Mouse (Mus musculus): Measurements from ENCODE around the gene Erbb2.
A peak's percentile ranks its signal among the peaks of the same experiment; 100 is the strongest.
"Not testable (repeated sequence)": the region's sequence is repeated elsewhere in the genome, so short reads cannot be mapped to it uniquely, and the experiment has no call there.

Gene Erbb2

DNA sequence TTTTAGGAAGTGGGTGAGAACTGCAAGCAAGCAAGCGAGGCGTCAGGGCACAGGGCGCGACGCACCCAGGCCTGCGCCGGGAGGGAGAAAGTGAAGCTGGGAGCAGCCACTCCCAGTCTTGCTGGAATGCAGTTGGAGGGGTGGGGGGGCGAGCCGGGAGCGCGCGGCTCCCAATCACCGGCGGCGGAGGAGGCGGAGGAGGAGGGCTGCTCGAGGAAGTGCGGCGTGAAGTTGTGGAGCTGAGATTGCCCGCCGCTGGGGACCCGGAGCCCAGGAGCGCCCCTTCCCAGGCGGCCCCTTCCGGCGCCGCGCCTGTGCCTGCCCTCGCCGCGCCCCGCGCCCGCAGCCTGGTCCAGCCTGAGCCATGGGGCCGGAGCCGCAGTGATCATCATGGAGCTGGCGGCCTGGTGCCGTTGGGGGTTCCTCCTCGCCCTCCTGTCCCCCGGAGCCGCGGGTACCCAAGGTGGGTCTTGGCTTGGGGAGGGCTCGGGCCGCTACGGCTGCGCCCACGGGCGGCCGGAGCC is at the start of gene Erbb2:
Gene Erbb2 (plus strand): TSS at position 198 of the 524 bp plus-strand sequence.
- DNase-seq (ENCODE audit: low read depth, low spot score): peak; percentile 66

DNA sequence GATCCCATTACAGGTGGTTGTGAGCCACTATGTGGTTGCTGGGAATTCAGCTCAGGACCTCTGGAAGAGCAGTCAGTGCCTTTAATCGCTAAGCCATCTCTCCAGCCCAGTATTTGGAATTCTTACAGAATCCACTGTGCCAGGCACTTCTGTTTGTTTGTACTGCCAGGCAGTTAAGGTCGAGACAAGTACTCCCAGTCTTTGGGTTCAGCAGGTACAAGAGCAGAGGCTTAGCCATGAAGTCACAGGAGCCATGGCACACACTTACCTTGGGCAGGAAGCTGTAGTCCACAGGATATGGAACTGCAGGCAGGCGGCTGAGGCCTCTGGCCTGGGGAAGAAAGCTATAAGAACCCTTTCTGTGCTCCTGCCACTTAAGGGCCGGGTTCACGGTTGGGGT is 48.5 kb upstream of the Erbb2 start:
- no peak for DNase-seq (ENCODE audit: low read depth, low spot score)

DNA sequence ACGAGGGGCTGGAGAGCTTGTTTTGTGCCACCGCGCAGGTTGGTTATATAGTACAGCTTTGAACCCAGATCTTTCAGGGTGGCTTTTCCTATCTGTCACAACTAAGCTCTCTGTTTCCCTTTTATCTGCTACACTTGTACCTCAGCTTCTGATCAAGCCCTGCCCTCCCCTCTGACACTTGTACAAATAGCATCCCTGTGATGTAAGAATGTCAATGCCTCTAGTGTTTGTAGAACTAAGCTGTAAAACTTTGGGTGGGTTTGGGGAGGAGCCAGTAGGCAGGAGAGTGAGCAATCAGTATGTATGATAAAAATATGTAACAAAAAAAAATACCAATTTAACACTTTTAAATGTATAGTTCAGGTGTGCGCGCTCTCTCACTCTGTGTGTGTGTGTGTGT is 47.9 kb upstream of the Erbb2 start:
- DNase-seq (ENCODE audit: low read depth, low spot score): no peak

DNA sequence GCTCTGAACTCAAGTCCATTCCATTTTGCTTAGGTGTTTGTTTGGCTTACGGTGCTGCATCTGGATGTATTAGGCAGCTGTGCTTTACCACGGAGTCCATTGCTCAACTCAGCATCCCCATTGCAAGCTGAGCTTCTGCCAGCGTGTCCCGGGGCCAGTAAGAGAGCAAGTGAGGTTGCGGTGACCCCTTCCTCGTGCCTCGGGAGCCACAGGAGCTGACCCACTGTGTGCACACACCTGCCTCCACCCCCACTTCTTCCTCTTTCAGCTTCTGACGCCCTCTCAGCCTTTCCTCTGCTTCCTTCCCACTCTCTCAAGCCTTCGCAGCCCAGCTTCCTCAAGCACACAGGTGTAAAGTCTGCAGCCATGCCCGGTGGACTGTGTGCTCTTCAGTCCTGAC is 46.0 kb upstream of the Erbb2 start:
- no peak for DNase-seq (ENCODE audit: low read depth, low spot score)

DNA sequence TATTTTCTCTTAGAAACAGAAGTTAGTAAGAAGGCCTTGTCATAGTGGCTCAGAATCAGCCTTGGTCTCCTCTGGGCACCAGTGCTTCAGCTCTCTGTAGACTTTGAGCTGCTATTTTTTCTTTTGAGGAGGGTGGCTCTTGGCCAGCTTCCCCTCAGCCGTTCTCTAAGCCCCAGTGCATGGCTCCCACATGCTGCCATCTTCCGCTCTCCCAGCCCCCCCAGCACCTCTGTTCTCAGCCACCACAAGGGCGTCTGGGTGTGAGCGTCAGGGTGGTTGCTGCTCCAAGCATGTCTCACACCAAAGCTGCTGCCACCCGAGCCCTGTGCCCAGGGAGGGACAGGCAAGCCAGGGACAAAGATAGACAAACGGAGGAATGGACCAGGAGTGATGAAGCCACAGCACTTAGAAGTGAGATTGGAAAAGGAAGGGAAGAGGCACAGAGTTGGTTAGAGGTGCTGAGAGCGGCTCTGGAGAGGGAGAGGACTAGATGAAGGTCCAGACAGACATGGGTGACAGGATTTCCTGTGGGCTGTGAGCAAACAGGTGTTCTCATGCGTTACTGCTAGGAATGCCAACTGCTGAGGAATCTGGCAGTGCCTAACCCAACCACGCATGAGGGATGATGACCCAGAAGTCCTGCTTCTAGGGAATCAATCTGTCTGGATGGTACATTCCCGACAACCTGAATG is 45.0 kb upstream of the Erbb2 start:
- DNase-seq (ENCODE audit: low read depth, low spot score): peak; percentile 78

DNA sequence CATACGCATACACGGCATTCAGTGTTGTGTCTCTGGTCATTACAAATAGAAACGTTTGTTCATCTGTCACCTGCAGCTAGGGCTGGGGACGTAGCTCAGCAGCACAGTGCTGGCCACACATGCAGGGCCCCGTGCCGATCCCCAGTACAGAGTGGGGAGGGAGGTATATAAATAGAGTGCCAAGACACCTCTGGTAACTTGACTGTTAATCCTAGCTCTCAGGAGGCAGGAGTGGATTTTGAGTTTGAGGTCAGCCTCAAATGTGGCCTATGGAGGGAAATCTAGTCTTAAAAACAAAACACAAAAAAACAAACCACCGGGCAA is 44.4 kb upstream of the Erbb2 start:
- no peak for DNase-seq (ENCODE audit: low read depth, low spot score)

DNA sequence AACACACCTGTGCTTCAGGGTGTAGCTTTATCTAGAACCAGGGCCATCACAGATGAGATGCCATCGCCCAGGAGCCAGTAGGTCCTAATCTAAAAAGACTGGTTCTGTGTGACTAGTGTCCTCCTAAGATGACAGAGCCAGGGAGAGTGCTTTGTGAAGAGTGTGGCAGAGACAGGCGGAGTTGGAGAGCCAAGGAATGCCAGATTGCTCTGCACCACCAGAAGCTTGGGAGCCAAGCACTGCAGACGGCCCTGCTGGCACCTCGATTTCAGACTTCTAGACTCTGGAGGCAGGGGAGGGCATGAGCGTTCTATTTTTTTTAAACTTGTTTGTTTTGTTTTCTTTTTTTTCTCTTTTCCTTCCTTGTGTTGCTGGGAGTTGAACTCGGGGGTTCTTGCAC is 42.9 kb upstream of the Erbb2 start:
- DNase-seq (ENCODE audit: low read depth, low spot score): peak; percentile 90

DNA sequence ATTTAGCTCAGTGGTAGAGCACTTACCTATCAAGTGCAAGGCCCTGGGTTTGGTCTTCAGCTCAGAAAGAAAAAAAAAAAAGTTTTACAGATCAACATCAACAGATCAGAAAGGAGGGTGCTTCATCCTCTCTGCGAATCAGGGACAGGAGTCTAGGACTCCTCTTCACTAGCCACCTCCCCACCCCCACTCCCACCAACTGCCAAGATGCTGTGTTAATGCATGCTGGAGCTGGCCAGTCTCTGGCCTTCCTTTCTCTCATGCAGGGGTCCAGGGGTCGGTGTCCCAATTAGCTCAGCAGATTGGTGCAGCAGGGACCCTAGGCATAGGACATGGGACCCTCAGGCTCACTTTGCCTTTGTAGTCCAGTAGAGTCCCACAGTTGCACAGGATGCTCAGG is 41.7 kb upstream of the Erbb2 start:
- DNase-seq (ENCODE audit: low read depth, low spot score): no peak

DNA sequence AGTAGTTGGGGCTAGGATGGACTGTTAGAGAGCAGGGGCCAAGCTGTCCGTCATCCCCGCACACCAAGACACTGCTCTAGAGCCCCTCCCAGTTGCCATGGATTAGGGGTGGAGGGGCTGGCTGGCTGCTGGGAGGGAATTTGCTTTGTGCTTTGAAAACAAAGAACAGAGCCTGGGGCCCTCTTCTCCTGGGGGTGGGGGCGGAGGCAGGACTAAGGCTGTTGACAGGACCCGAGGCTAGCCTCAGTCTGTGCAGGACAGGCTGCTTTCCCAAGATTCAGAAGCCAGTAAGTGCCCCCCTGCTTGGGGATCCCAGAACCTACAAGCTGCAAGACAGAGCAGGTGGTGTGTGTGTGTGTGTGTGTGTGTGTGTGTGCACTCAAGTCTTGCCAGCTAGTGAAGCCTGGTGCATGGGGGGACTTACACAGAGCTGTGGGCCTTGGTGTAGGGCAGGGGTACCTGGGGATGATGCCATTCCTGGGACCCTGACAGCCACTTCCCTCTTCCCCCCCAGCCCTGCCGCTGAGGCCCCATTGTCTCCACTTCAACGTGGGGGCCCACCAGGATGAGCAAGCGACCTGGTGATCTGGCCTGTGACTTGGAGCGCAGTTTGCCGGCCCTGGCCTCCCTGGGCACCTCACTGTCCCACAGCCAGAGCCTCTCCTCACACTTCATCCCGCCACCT is 40.6 kb upstream of the Erbb2 start:
- peak; percentile 52 for DNase-seq (ENCODE audit: low read depth, low spot score)

DNA sequence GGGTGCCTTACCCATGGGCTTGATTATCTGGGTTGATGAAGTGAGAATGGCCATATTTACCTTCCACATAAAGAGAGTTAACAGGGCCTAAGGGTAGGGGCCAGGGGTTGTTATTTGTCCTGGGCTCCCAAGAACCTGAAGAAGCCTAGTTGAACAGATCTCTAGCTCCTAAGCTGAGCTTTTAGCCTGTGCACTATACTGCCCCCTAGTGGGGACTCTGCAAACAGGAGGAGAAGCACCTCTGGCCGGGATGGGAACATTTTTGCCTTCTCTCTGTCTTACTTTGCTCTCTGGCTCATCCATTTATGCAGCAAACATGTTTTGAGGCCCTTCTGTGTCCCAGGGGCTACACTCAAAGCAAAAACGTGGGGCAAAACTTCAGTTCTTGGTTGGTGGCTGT is 39.9 kb upstream of the Erbb2 start:
- DNase-seq (ENCODE audit: low read depth, low spot score): peak; percentile 85

DNA sequence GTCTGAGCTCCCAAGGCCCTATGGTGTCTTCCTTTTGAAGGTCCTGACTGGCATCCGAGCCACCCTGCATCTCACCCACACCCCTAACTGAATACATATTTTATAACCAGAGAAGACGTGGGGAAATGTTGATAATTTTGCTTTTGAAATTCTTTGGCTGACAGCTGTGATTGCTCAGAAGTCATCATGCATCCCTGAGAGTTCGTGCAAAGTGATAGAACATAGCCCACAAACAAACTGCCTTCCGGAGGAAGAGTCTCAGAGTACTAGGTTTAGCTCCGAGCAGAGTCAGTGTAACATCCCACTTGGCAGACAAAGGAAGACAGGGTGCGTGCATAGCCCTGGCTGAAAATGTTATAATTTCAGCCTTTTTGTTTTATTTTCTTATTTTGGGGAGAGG is 39.0 kb upstream of the Erbb2 start:
- peak; percentile 50 for DNase-seq (ENCODE audit: low read depth, low spot score)

DNA sequence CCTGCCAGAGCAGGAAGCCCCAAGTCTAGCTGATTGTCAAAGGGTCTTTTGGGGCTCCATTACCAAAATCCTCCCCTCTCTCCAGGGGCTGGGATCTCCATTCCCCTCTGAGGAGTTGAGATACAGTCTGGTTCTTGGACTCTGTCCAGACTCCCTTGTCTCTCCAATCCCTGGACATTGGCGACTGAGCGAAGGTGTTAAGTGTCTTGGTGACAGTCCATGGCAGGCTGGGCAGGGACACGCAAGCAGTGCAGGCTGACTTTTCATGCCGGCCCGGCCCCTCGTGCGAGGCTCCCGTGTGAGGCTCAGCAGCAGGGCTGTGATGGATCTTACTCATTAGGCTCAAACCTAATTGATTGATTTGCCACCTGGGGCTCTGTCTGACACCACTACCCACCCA is 38.0 kb upstream of the Erbb2 start:
- no peak for DNase-seq (ENCODE audit: low read depth, low spot score)

DNA sequence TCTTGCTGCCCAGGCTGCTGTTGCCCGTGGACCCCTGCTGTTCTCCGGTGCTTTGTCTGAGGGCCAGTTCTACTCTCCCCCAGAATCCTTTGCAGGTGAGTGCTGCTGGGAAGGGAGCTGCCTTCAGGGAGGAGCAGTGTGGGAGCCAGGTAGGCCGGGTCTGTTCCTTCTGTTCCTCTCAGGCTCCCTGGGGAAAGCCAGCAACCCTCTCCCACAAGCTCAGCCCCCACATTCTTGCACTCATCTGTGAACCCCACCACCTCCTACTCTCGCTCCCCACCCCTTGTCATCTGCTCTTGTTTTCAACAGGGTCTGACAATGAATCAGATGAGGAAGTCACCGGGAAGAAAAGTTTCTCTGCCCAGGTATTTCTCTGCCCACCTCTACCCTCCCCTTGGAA is 35.5 kb upstream of the Erbb2 start:
- DNase-seq (ENCODE audit: low read depth, low spot score): peak; percentile 55

DNA sequence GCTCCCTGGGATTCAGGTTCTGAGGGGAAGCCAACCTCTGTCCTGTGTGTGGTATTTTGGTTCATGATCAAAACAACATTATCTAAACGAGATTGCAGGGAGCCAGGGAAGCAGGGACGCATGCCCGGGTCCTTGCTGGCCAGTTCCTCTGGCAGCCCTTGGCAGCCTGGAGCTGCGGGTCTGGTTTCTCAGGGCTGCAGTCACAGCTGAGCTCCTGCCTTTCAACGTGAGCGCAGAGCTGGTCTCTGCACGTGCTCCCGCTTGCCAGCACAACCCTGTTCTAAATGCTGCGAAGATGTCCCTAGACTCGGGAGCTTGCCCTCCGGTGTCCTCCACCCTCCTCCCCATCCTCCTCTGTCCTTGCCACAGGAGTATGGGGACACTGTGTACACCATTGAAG is 34.5 kb upstream of the Erbb2 start:
- no peak for DNase-seq (ENCODE audit: low read depth, low spot score)

DNA sequence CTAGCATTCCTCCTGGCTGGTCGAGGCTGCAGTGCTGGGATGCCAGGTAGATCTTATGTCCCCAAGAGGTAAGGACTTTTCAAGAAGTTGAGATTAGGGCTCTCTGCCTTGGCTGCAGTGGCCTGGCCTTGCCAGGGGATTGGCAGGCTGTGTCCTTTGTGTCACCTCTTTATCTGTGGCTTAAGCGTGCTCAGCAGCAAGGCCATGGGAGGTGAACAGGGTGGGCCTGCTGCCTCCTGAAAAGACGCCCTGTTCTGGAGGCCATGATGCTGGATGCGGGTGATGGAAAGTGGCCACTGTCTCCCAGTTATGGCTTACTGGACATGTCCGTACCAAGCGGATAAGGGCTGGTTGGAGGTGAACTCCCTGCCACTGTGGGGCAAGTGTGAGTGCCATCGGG is 32.9 kb upstream of the Erbb2 start:
- no peak for DNase-seq (ENCODE audit: low read depth, low spot score)

DNA sequence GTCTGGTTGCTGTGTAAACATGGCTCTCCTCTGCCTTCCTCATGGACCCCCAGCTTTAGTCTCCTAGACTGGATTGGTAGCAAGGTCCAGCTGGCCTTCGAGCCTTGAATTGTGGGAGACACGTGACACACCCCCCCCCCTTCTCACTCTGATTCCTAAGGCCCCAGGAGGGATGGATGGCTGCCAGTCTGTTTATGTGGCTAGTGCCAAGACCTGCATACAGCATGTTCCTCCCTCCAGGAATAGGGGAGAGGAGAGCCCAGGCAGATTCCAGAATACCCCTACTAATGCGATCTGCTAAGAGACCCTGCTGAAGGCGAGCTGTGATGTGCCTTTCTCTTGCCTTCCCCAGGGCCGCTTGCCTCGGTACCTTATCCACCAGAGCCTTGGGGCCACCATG is 32.2 kb upstream of the Erbb2 start:
- DNase-seq (ENCODE audit: low read depth, low spot score): peak; percentile 91

DNA sequence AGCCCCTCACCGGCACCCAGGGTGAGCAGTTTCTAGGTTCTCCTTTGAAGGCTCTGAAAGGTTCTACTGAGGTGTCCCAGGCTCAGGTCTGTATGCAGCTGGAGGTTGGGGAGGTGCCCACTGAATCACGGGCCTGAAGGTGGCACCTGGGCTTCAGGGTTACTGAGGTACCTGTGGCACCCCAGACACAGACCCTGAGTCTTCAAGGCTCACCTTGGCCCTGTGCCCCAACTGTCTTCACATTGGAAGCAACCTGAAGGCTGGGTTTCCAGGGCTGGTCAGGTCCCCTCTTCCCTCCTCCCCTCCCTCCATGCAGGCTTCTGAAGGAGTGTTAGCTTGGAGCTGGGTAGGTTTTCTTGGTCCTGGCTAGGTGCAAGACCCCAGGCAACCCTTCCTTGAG is 30.6 kb upstream of the Erbb2 start:
- no peak for DNase-seq (ENCODE audit: low read depth, low spot score)

DNA sequence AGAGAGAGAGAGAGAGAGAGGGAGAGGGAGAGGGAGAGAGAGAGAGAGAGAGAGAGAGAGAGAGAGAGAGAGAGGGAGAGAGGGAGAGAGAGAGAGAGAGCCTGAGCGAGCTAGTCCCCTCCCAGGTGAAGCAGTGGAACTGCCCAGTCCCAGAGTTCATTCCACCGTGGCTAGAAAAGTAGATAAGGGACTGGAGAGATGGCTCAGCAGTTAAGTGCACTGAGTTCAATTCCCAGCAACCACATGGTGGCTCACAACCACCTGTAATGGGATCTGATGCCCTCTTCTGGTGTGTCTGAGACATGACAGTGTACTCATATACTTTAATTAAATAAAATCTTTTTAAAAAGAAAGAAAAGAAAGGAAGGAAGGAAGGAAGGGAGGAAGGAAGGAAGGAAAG is 29.9 kb upstream of the Erbb2 start:
- not testable (repeated sequence) for DNase-seq (ENCODE audit: low read depth, low spot score)

DNA sequence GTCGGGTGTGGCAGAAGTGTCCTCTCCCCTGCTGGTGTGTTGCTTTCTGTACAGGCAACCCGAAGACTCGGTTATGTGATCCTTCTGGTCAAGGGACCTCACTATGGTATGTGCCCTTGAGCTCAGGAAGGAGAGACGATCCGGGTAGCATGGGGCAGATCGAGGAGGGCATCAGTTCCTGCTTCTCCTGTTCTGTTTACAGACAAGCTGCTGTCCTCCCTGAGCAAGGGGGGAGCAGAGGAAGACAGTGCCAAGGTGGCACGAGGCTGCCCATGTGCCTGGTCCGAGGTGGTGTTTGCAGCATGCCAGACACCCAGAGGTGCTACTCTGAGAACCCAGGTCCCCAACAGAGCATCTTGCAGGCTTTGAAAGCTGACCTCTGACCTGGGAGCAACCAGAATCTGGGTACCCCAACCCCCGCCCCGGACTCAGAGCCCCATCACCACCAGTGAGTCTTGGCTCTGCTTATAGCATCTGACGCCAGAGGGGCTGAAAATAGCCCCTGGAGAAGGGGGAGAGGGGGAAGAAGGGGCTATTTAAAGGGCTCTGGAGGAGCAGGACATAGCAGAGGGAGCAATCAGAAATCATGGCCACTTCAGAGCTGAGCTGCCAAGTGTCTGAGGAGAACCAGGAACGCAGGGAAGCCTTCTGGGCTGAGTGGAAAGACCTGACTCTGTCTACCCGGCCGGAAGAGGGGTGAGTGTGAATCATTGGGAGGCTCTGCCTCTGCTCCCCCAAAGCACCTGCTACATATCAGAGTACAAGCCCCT is 28.8 kb upstream of the Erbb2 start, which contains the start of gene Tcap:
Gene Tcap (plus strand): TSS at position 551 of the 770 bp plus-strand sequence.
- peak; percentile 72 for DNase-seq (ENCODE audit: low read depth, low spot score)

DNA sequence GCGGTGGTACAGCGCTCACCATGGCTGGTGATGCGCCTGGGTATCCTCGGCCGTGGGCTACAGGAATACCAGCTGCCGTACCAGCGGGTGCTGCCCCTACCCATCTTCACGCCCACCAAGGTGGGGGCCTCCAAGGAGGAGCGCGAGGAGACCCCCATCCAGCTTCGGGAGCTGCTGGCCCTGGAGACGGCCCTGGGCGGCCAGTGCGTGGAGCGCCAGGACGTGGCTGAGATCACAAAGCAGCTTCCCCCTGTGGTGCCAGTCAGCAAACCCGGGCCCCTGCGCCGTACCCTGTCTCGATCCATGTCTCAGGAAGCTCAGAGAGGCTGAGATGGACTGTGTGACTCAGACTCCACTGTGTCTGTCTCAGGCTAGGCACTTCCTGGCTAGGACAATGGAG is 28.1 kb upstream of the Erbb2 start:
- DNase-seq (ENCODE audit: low read depth, low spot score): no peak

DNA sequence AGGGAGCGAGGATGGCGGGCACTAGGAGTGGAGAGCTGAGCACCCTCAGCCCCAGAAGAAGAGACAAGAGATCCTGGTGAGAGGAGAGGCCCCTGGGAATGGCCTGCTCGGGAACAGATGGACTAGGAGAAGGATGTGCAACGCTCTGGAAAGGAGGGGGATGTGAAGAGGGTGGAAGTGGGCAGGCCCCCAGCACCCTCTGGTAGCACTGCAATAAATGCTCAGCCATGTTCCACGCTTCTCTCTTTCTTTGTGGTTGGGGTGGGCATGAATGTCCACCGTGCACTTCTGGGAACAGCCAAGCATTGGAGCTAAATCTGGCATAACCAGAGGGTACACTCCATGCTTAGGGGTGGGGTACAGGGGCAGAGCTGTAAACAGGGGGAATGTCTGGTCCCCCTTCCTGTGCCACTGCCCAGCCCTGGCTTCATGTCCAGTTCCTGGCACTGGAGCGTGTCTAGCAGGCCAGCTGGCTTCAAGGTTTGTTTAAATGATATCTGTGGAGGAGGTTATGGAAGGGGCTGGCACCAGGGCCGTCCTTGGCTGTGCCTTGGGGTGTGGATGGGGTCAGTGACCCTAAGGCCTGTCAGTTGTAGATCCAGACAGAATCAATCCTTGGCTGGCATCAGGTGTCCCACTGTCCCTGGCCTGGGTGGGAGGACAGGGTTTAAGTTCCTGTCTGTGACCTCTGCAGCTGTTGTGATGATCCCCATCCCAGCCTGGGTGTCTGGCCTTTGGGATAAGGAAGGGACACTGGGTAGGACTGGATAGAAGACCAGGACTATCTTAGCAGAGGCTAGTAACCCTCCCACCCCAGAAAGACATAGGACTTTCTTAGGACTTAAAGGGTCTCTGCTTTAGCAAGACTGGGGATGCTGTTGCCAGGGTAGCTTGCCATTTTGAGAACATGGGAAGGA is 27.3 kb upstream of the Erbb2 start:
- DNase-seq (ENCODE audit: low read depth, low spot score): no peak

All from brain, adult 2 months (tissue).